Mouse (Mus musculus): ENCODE measurements around the gene Gm13090.

DNA sequence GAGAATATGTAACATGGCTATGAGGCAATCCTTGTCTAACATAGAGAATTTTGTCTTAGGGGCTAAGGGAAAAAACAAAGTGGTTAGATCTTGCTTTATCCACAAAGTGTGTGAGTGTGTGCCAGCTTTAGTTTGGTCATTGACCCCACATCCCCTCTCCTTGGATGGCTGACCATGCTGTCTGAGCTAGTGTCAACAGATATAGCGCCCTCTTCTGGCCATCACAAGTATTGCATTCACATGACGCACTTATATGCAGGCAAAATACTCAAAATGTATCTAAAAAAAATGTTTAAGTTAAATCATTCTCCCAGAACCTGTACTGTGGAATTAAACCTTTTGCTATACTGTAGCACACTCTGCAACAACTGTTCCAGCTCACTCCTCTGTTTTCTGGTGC is 5.8 kb downstream of the Gm13090 start:
- no peak for TF ChIP-seq CTCF (IDR thresholded peaks at IDR 0.05; ENCODE audit: insufficient read depth, low read depth, low read length)
- no peak for TF ChIP-seq POLR2A (IDR thresholded peaks at IDR 0.05; ENCODE audit: insufficient read depth, low read depth, low read length)
